Mouse (Mus musculus) small intestine, adult 10 weeks (tissue): ENCODE measurements around the gene Lnpk. TPM values are rescaled to one million over a fixed set of nuclear protein-coding genes. Genes with fewer than 3 reads are reported as not detected.

Experiments
- polyA plus RNA-seq: library from polyadenylated mRNA; stranded (reverse); fragments of 350-450 nt; fragmentation: Illumina TruSeq; extraction: RNeasy Lipid Tissue Mini Kit (QIAGEN cat#74804); gene quantifications from one replicate; pipeline ENCODE4 v1.2.3, GENCODE M21; 2014; ENCODE audit warnings: low replicate concordance

The Lnpk gene
- polyA plus RNA-seq = 32.3 TPM

DNA sequence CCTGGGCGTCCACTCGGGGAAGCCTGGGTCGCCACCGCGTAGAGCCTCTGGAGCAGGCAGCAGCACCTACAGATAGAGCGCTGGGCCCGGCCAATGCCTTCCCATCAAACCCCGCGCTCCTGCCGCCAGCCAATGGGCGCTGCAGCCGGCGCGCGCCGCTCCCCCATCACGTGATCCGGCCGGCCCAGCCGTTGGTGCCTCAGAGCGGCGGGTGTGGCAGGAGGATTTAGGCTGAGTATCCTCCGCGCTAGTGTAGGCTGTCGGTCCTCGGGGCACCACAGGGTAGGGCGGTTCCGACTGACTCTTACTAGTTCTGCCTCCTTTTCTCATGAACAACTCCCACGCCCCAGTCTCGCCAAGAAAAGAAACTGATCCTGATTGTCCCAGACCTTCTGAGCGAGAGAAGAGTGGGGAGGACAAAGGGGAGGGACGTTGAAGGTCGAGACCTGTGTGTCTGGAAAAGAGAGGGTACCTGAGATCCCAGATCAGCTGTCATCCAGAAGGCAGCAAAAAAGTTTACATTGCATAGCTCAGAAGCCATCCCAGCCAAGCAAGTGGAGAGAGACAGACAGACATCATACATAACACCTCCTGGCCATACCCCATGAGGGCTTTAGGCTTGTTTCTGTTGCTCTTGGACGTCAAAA lies at the start of gene Lnpk:
Lnpk (minus strand) TSS at position 593 of the 647 bp plus-strand sequence.

Other genes with a start within 250 kb of the Lnpk start
- not detected for gene Evx2, start 80.1 kb upstream of the Lnpk start, polyA plus RNA-seq
- not detected for gene Hoxd13, start 88.9 kb upstream of the Lnpk start, polyA plus RNA-seq
- not detected for gene Hoxd12, start 95.6 kb upstream of the Lnpk start, polyA plus RNA-seq
- gene Hoxd11, start 100.1 kb upstream of the Lnpk start, polyA plus RNA-seq = not detected
- not detected for gene Hoxd10, start 112.5 kb upstream of the Lnpk start, polyA plus RNA-seq
- not detected for gene Hoxd9, start 118.3 kb upstream of the Lnpk start, polyA plus RNA-seq
- gene Hoxd8, start 125.2 kb upstream of the Lnpk start, polyA plus RNA-seq = 1.6 TPM
- gene Hoxd3, start 132.5 kb upstream of the Lnpk start, polyA plus RNA-seq = 0.26 TPM
- gene Hoxd4, start 132.5 kb upstream of the Lnpk start, polyA plus RNA-seq = 0.41 TPM
- not detected for gene Gm28230, start 147.3 kb upstream of the Lnpk start, polyA plus RNA-seq
- not detected for gene Hoxd1, start 183.5 kb upstream of the Lnpk start, polyA plus RNA-seq
- gene Mtx2, start 246.4 kb upstream of the Lnpk start, polyA plus RNA-seq = 231 TPM